Mouse (Mus musculus): ENCODE results near the gene Zmynd8.

- TF ChIP-seq POLR2A (IDR thresholded peaks at IDR 0.05; ENCODE audit: borderline replicate concordance, extremely low read depth, low read depth, low read length) (no peak), CTCF (IDR thresholded peaks at IDR 0.05; ENCODE audit: insufficient read depth, low read length) (no peak)
Measured at GRCm38 (mm10) chr2:165946046-165946564, 47.3 kb upstream of the Zmynd8 start.
